Mouse (Mus musculus) lung, embryonic 16.5 days (tissue): ENCODE data around the gene Tst. TPM values are rescaled to one million over a fixed set of nuclear protein-coding genes. Genes with fewer than 3 reads are reported as not detected.

Source experiments
- ATAC-seq: fragments of 200-750 bp; cut with Nextera tagmentation; 2 replicates; pipeline ENCODE4 v1.8.0; 2017; ENCODE audit warnings: low read depth, mild to moderate bottlenecking, moderate library complexity
- H3K27ac ChIP-seq: fragments of 300-500 bp; sonication (generic); 2 replicates; pipeline ENCODE4 v1.5.1; 2014; ENCODE audit warnings: mild to moderate bottlenecking, control low read depth, low read length
- H3K27me3 ChIP-seq: fragments of 300-500 bp; sonication (generic); 2 replicates; pipeline ENCODE4 v1.6.1; 2014; ENCODE audit warnings: low read depth, low read length, mixed read lengths; ENCODE audit not compliant: control insufficient read depth, insufficient read depth
- H3K36me3 ChIP-seq: fragments of 300-500 bp; sonication (generic); 2 replicates; pipeline ENCODE4 v1.6.1; 2014; ENCODE audit warnings: low read length; ENCODE audit not compliant: control insufficient read depth, insufficient read depth
- H3K4me1 ChIP-seq: fragments of 300-500 bp; sonication (generic); replicated peaks from 2 replicates; pipeline ENCODE4 v1.6.1; 2014; ENCODE audit warnings: low read length, mixed read lengths; ENCODE audit not compliant: control insufficient read depth, insufficient read depth
- H3K4me2 ChIP-seq: fragments of 300-500 bp; sonication (generic); 2 replicates; pipeline ENCODE4 v1.6.1; 2014; ENCODE audit warnings: low read depth, low read length, control low read depth
- H3K4me3 ChIP-seq: fragments of 300-500 bp; sonication (generic); 2 replicates; pipeline ENCODE4 v1.5.1; 2014; ENCODE audit warnings: mild to moderate bottlenecking, low read length, control low read depth
- H3K9ac ChIP-seq: fragments of 300-500 bp; sonication (generic); 2 replicates; pipeline ENCODE4 v1.6.1; 2014; ENCODE audit warnings: low read length, control low read depth
- H3K9me3 ChIP-seq: fragments of 300-500 bp; sonication (generic); 2 replicates; pipeline ENCODE4 v1.6.1; 2016; ENCODE audit warnings: low read length; ENCODE audit not compliant: control insufficient read depth
- WGBS: fragments of 180-500 bp; shearing (Covaris S2); extraction: QIAGEN DNeasy Blood & Tissue Kit; methylation state at CpG from one replicate; pipeline ENCODE4 v1.1.7; 2014; 5-methylcytosine and 5-hydroxymethylcytosine counted together
- polyA plus RNA-seq: library from polyadenylated mRNA; unstranded; fragments of >200 nt; fragmentation: Nextera tagmentation; extraction: Ambion mirVana; gene quantifications from 2 replicates; pipeline ENCODE4 v1.2.1, GENCODE M21; 2015

Tst gene
- polyA plus RNA-seq, 1 experiment from 2014 or later = 129 TPM

DNA sequence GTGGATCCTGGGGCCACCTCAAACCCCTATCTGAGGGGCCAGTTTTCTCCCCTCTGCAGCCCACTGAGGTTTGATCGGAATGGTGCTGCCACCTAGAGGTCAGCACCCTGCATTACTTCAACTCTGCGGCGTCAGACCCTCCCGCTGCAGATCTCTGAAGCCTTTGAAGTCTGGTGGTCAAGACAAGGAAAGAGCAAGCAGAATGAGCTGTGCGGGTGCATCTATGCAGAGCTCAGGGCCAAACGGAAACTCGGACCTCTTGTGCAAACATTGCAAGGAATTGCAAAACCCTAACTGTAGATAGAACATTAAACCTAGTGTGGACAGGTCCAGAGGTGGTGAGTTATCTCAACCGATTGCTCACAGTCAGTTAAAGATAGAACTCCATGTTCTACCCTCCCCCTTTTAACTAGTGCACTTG, 36.8 kb downstream of the Tst start:
- H3K27me3 ChIP-seq = no peaks in the 10 kb centered on the region
- ATAC-seq = peak; percentile 49
- WGBS = 3% methylated on average over 8 of the region's 8 CpGs
- no peak overlapping the region for H3K9ac ChIP-seq
- no peak overlapping the region for H3K27ac ChIP-seq
- no peak overlapping the region for H3K4me3 ChIP-seq
- H3K4me2 ChIP-seq = no peak overlapping the region
- no peaks in the 10 kb centered on the region; the same call in 1 of the 2 replicates for H3K9me3 ChIP-seq
- peaks cover 34% of the 10 kb centered on the region for H3K4me1 ChIP-seq
- no peaks in the 10 kb centered on the region for H3K36me3 ChIP-seq

DNA sequence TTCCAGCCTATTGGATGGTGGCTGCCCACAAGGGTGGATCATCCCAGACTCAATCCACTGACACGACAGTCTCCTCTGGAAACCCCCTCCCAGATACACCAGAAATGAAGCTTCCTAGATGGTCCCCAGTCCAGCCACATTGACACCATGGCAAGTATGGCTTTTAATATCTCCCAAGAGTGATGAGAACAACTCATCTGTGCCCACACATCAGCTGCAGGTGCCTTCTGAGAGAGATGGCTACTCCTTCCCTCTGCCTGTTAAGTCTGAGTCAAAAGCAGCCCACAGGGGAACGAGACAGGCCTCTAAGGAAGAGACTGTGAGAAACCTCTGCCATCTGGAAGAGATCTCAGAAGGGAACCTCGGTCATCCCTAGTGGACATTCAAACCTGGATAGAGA, 37.9 kb downstream of the Tst start:
- Histone ChIP-seq H3K9ac (no peak overlapping the region), H3K4me1 (peaks cover 23% of the 10 kb centered on the region), H3K27me3 (no peaks in the 10 kb centered on the region), H3K4me3 (no peak overlapping the region), H3K27ac (no peak overlapping the region), H3K9me3 (no peaks in the 10 kb centered on the region; the same call in 1 of the 2 replicates), H3K36me3 (no peaks in the 10 kb centered on the region), H3K4me2 (no peak overlapping the region)
- ATAC-seq = no peak
- 63% methylated on average over 3 of the region's 3 CpGs for WGBS

DNA sequence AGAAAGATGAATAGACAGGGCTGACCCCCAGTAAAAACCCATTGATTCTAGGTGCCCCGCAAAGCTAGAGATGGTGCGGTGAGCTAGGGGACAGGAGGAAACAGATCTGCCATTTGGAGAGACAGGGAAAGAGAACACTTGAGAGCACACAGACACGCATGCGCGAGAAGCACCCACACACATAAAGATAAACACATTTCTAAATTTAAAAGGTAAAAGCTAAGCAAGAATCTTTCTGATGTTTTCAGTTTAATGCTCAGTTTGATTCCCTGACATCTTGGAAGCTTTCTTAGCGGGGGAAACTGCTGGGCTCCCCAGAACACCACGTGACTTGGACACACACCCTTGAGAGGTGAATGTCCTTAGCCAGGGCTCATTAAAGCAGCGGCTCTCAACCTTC, 38.8 kb downstream of the Tst start:
- H3K27ac ChIP-seq = no peak overlapping the region
- no peak overlapping the region for H3K4me2 ChIP-seq
- H3K27me3 ChIP-seq = no peaks in the 10 kb centered on the region

DNA sequence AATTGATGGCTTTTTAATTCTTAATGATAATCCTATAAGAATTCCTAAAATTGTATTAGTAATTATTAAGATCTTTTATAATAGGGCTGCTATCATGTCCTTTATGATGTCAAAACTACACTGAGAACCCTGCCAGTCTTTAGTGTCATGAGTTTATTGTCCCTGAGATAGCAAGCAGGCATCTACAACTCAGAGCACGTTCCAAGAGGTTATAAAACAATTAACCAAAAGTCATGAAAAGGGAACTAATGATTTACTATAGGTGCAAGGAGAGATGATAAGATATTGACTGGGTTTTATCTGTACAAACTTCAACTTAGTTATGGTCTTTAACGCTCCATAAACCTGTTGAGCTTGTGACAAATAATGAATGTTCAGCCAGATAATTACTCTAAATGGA, 39.8 kb downstream of the Tst start:
- 52% methylated on average over 2 of the region's 2 CpGs for WGBS
- Histone ChIP-seq H3K36me3 (no peaks in the 10 kb centered on the region), H3K4me2 (no peak overlapping the region), H3K9me3 (no peaks in the 10 kb centered on the region; the same call in 1 of the 2 replicates), H3K4me1 (peaks cover 8% of the 10 kb centered on the region; the same call in 1 of the 2 replicates), H3K27me3 (no peaks in the 10 kb centered on the region), H3K9ac (no peak overlapping the region), H3K27ac (no peak overlapping the region), H3K4me3 (no peak overlapping the region)
- no peak for ATAC-seq

More for the DNA sequence above, 38.8 kb downstream of the Tst start:
- 63% methylated on average over 8 of the region's 8 CpGs for WGBS
- Histone ChIP-seq H3K36me3 (no peaks in the 10 kb centered on the region), H3K9me3 (no peaks in the 10 kb centered on the region; the same call in 1 of the 2 replicates), H3K4me3 (no peak overlapping the region), H3K4me1 (peaks cover 15% of the 10 kb centered on the region), H3K9ac (no peak overlapping the region)
- no peak for ATAC-seq

DNA sequence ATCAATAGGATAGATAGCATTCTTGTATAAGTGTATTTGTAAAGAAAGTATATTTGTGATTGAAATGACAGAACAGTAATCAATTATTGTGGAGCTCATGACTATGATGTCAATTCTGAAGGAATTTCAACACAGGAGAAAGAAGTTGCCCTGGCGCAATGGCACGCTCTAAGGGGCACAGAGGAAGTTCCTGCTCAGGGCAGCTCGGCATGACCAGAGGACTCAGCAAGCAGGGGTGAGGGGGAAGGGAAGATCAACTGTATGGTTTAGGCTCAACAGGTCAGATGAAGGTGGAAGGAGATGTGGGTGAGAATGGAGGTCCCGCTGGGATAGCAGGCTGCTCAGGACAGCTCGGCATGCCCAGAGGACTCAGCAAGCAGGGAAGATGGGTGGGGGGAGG, 50.2 kb downstream of the Tst start:
- 87% methylated on average over 5 of the region's 5 CpGs for WGBS
- no peaks in the 10 kb centered on the region for H3K27me3 ChIP-seq
- no peaks in the 10 kb centered on the region for H3K36me3 ChIP-seq
- no peak overlapping the region for H3K27ac ChIP-seq
- H3K4me3 ChIP-seq = no peak overlapping the region
- H3K4me1 ChIP-seq = no peaks in the 10 kb centered on the region
- ATAC-seq = no peak
- no peaks in the 10 kb centered on the region for H3K9me3 ChIP-seq
- H3K4me2 ChIP-seq = no peak overlapping the region
- no peak overlapping the region for H3K9ac ChIP-seq

DNA sequence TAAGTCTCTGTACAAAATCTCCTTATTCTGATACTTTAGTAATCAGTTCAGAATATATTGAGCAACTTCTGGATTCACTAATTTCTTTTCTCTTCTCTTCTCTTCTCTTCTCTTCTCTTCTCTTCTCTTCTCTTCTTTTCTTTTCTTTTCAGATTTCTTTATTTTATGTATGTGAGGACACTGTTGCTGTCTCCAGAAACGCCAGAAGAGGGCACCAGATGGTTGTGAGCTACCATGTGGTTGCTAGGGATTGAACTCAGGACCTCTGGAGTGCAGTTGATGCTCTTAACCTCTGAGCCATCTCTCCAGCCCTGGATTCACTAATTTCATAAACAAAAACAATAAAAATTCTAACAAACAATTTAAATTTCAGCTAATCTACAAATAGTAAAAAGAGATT, 50.7 kb downstream of the Tst start:
- ATAC-seq = no peak
- Histone ChIP-seq H3K4me1 (no peaks in the 10 kb centered on the region), H3K9me3 (no peaks in the 10 kb centered on the region), H3K27me3 (no peaks in the 10 kb centered on the region), H3K36me3 (no peaks in the 10 kb centered on the region), H3K9ac (no peak overlapping the region), H3K4me2 (no peak overlapping the region), H3K4me3 (no peak overlapping the region), H3K27ac (no peak overlapping the region)
- WGBS = 0% methylated on average over 1 of the region's 1 CpGs

DNA sequence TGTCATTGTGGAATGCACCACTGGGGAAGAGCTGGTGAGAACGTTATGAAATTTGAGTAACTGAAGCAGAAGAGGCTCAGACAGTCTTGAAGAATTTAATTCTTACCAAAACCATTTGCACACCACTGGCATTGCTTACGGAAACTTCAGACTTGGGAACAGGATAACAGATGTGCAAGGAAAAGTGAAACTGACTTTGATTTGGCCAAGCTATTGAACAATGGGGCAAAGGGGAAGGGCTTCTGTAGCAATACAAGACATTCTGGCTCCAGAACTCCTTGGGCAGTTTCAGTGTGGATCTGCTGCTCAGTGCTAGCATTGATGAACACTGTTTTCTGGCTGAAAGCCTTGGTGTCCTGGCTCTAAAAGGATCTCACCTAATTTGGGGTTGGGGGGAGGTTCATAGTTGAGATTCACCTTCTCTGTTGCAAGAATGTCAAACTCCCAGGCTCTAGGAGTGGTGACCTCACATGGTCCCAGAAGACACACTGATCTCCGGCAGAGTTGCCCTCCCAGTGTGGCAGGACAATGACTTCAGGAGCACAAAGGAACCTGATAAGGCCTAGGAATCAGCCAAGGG, 54.0 kb downstream of the Tst start:
- WGBS = 41% methylated on average over 3 of the region's 3 CpGs
- H3K27ac ChIP-seq = no peak overlapping the region
- H3K4me2 ChIP-seq = no peak overlapping the region
- H3K4me1 ChIP-seq = no peaks in the 10 kb centered on the region
- no peaks in the 10 kb centered on the region for H3K36me3 ChIP-seq
- no peaks in the 10 kb centered on the region for H3K27me3 ChIP-seq
- ATAC-seq = no peak
- no peak overlapping the region for H3K4me3 ChIP-seq
- H3K9me3 ChIP-seq = no peaks in the 10 kb centered on the region
- no peak overlapping the region for H3K9ac ChIP-seq

Other genes with a start within 250 kb of the Tst start
- 89.4 and 90.1 TPM in 2 replicates for gene Ift27, start 231.8 kb downstream of the Tst start, polyA plus RNA-seq
- gene Pvalb, start 199.5 kb downstream of the Tst start, polyA plus RNA-seq = 0.21 TPM in 1 of 2 replicates, not detected in the other
- 4.6 and 5.7 TPM in 2 replicates for gene Ncf4, start 161.1 kb downstream of the Tst start, polyA plus RNA-seq
- 0.47 and 0.48 TPM in 2 replicates for gene Csf2rb2, start 100.2 kb downstream of the Tst start, polyA plus RNA-seq
- 3.0 and 6.5 TPM in 2 replicates for gene Csf2rb, start 80.2 kb downstream of the Tst start, polyA plus RNA-seq
- not detected in 2 replicates for gene Tex33, start 10.0 kb downstream of the Tst start, polyA plus RNA-seq
- 5.0 and 5.5 TPM in 2 replicates for gene Mpst, start 509 bp upstream of the Tst start, polyA plus RNA-seq
- gene Kctd17, start 22.7 kb upstream of the Tst start, polyA plus RNA-seq = 32.1 and 37.0 TPM in 2 replicates
- gene Tmprss6, start 62.7 kb upstream of the Tst start, polyA plus RNA-seq = 0.14 and 0.74 TPM in 2 replicates
- gene Il2rb, start 89.4 kb upstream of the Tst start, polyA plus RNA-seq = 0.39 and 1.2 TPM in 2 replicates
- 38.1 and 39.5 TPM in 2 replicates for gene C1qtnf6, start 125.5 kb upstream of the Tst start, polyA plus RNA-seq
- 0.05 TPM in 1 of 2 replicates, not detected in the other for gene Sstr3, start 138.8 kb upstream of the Tst start, polyA plus RNA-seq
- 23.4 and 39.3 TPM in 2 replicates for gene Rac2, start 166.9 kb upstream of the Tst start, polyA plus RNA-seq
- gene Cyth4, start 191.1 kb upstream of the Tst start, polyA plus RNA-seq = 11.1 and 11.8 TPM in 2 replicates